Mouse (Mus musculus): ENCODE measurements around the gene Tm6sf1. TPM values are rescaled to one million over a fixed set of nuclear protein-coding genes. Genes with fewer than 3 reads are reported as not detected.

Gene Tm6sf1
- polyA plus RNA-seq, 1 experiment: 24.4 TPM

DNA sequence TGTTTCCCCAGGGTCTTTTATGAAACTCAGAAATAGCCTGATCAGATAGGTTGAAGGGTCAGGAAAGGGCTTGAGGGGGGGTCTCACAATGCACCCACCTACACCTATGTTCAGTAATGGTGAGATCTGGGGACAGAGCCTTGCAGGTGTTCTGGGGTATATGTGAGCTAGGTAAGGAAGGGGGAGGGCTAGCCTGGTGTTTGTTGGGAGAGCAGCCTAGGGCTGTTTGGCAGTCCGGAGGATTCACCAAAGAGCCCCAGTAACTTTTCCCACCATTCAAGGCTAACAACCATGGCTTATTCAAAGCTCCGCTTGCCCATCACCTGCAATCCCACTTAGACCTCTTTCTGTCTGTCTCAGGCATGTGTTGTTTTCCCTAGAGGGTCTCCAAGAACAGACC is 2.7 kb downstream of the Tm6sf1 start:
- peaks cover 25% of the 10 kb centered on the region for H3K4me1 ChIP-seq (ENCODE audit: control insufficient read depth, insufficient read depth, insufficient read length, low read length)
- H3K4me3 ChIP-seq (ENCODE audit: insufficient read depth, low read depth, low read length): peak overlapping the region; percentile 88; the same call in 1 of the 2 replicates
- H3K27ac ChIP-seq (replicated peaks; ENCODE audit: low read depth, low read length): peak overlapping the region; percentile 74; the same call in 1 of the 2 replicates

DNA sequence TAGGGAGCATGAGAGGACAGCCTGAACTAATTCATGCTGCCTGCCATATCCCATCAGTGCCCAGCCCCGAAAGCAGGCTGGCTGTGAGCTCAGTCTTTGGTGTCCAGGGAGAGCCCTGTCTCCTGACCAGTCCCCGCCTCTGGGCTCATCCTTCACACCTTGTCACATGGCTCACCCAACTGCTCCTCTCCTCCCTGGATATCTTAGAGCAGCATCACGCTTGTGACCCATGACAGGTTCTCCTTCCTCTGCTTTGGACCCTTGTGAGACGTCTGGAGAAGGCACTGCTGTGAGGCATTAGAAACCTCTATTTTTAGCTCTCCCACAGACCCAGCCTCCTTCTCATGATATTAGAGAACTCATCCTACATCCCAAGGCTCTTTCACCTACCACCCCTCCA is 3.1 kb downstream of the Tm6sf1 start:
- H3K4me1 ChIP-seq (ENCODE audit: control insufficient read depth, insufficient read depth, insufficient read length, low read length): peaks cover 25% of the 10 kb centered on the region
- peak overlapping the region; percentile 97 for H3K27ac ChIP-seq (replicated peaks; ENCODE audit: low read depth, low read length)
- no peak overlapping the region for H3K4me3 ChIP-seq (ENCODE audit: insufficient read depth, low read depth, low read length)

DNA sequence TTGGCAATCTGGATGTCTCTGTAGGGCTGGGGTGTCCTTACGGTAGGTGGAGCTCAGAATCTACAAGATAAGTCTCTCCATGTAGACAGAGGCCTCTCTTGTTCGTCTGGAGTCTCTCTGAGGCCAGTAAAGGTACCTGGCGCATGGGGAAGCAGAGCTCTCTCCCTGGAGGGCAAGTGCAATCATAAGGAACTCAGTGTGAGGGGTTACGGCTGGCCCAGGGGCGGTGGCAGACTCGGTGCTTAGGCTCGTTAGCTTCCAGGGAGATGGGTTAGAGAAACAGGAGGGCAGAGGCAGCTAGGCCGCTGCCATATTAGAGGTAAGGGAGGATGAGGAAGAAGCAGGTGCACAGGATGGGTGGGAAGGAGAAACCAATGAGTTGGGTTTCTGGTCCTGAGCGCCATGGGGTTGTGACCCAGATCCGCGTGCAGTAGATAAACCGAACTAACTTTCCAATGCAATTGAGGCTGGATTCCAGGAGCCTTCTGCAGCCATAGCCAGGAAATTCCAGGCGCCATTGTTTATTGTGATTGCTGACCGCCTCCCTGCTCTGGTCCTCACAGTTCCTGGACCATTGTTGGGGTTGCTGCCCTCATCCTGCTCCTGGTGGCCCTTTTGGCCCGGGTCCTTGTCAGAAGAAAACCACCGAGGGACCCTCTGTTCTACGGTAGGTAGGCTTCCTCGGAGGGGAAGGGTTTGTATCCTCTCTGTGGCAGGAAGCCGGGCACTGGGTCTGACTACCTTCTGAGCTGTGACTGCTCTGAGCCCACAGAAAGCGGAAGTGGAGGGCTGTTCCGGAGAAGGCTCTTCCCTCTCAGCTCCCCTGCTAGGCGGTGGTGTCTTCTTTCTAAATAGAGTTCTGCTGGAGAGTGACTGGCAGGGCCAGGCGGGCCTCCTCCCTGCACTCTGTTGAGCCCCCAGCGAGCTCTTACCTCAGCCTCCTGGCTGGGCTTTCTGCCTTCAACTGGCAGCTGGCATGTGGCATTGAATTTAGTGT is 4.1 kb downstream of the Tm6sf1 start:
- Histone ChIP-seq H3K27ac (replicated peaks; ENCODE audit: low read depth, low read length) (peak overlapping the region; percentile 97), H3K4me1 (ENCODE audit: control insufficient read depth, insufficient read depth, insufficient read length, low read length) (peaks cover 29% of the 10 kb centered on the region), H3K4me3 (ENCODE audit: insufficient read depth, low read depth, low read length) (peak overlapping the region; percentile 50)

DNA sequence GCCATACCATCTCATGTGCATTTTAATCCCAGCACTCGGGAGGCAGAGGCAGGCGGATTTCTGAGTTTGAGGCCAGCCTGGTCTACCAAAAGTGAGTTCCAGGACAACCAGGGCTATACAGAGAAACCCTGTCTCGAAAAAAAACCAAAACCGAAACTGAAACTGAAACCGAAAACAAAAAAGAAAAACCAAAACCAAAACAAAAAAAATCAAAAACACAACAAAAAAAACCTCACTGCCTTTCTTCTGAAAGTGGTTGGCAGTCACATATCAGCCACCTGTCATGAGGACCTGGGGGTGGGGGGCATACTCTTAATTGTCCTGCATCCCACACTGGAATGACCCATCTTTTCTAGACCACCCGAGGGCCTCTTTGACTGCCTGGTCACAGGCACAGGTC is 5.8 kb downstream of the Tm6sf1 start:
- Histone ChIP-seq H3K4me1 (ENCODE audit: control insufficient read depth, insufficient read depth, insufficient read length, low read length) (peaks cover 26% of the 10 kb centered on the region), H3K27ac (replicated peaks; ENCODE audit: low read depth, low read length) (peak overlapping the region; percentile 97), H3K4me3 (ENCODE audit: insufficient read depth, low read depth, low read length) (no peak overlapping the region)

DNA sequence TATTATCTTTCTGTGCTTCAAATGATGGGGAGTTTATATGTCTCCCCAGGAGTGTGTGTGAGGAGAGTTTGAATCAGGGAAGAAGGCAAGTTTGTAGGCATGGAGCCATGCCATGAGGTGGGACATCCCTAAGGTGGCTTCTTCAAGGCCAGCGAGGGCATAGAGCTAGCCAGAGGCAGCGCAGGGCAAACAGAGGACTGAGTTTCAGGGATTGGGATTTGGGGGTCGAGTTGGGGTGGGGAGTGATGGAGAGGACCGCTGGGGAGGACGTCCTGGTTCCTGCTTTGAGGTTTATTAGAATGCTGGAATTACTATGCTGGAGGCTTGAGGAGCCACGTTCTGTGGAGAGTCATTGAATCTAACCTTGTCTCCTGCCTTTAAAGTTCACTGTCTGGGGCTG is 7.1 kb downstream of the Tm6sf1 start:
- peaks cover 20% of the 10 kb centered on the region for H3K4me1 ChIP-seq (ENCODE audit: control insufficient read depth, insufficient read depth, insufficient read length, low read length)
- no peak overlapping the region for H3K4me3 ChIP-seq (ENCODE audit: insufficient read depth, low read depth, low read length)
- H3K27ac ChIP-seq (replicated peaks; ENCODE audit: low read depth, low read length): no peak overlapping the region

GRCm38 (mm10) chr7:81867231-81867930 is 8.6 kb downstream of the Tm6sf1 start:
- Histone ChIP-seq H3K4me3 (ENCODE audit: insufficient read depth, low read depth, low read length) (no peak overlapping the region), H3K4me1 (ENCODE audit: control insufficient read depth, insufficient read depth, insufficient read length, low read length) (peaks cover 17% of the 10 kb centered on the region), H3K27ac (replicated peaks; ENCODE audit: low read depth, low read length) (peak overlapping the region; percentile 62)

DNA sequence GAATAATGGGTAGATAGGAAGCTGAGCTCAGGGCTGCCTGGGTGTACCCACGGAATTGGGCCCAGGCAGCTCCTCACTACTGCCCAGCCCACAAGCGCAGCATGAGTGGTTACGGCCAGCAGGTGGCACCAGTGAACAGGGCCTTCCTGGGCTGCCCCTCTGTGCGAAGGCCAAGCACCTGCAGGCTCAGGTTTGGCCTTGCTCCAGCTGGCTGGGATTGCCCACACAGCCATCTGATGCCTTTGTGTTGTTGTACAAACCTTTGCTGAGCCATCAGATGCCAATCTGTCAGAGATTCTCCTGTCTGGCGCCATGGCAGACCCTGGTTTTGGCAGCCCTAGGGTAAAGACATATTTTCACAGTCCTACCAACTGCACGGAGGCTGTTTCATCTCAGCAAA is 9.4 kb downstream of the Tm6sf1 start:
- peaks cover 12% of the 10 kb centered on the region for H3K4me1 ChIP-seq (ENCODE audit: control insufficient read depth, insufficient read depth, insufficient read length, low read length)
- no peak overlapping the region for H3K4me3 ChIP-seq (ENCODE audit: insufficient read depth, low read depth, low read length)
- H3K27ac ChIP-seq (replicated peaks; ENCODE audit: low read depth, low read length): peak overlapping the region; percentile 62

DNA sequence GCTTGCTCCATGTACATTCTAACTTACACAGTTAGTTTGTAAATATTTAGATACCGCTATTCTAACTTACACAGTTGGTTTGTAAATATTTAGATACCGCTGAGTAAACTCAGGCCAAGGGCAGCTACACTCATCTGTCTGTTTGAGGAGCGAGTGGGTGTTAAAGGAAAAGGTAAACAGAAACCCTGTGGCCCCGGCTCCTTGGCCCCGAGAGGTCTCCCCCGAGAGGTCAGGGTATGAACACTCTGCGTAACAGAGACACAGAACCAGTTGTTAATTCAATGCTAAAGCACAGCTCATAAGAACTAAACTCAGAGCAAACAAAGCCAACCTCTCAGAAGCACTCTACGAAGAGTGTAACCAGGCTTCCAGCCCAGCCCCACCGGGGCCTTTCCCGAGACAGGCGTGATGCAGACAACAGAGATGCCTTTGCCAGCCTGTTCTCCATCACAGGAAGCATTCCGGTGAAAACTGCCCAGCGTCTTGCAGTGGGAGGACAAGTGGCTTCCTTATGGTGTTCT is 13.8 kb downstream of the Tm6sf1 start:
- Histone ChIP-seq H3K27ac (replicated peaks; ENCODE audit: low read depth, low read length) (no peak overlapping the region), H3K4me3 (ENCODE audit: insufficient read depth, low read depth, low read length) (no peak overlapping the region), H3K4me1 (ENCODE audit: control insufficient read depth, insufficient read depth, insufficient read length, low read length) (no peaks in the 10 kb centered on the region)

GRCm38 (mm10) chr7:81873807-81874206 is 15.0 kb downstream of the Tm6sf1 start:
- Histone ChIP-seq H3K27ac (replicated peaks; ENCODE audit: low read depth, low read length) (no peak overlapping the region), H3K4me1 (ENCODE audit: control insufficient read depth, insufficient read depth, insufficient read length, low read length) (no peaks in the 10 kb centered on the region), H3K4me3 (ENCODE audit: insufficient read depth, low read depth, low read length) (no peak overlapping the region)

DNA sequence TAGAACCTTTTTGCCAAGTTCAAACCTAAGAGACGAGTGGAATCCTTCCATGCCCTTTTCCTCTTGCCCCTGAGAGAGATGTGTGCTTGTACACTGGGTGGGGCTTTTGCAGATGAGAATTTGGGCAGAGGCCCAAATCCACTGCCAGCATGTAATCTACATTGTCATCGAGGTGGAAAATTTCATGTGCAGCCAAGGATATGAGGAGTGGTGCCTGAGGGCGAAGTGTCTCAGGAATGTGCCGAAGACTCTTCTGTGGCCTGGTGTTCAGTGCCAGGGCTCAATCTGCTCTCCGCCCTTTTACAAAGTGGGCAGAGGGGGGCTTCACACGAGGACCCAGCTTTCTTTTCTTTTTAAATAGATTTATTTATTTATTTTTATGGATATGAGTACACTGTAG is 15.8 kb downstream of the Tm6sf1 start:
- H3K4me1 ChIP-seq (ENCODE audit: control insufficient read depth, insufficient read depth, insufficient read length, low read length): no peaks in the 10 kb centered on the region
- H3K27ac ChIP-seq (replicated peaks; ENCODE audit: low read depth, low read length): no peak overlapping the region
- no peak overlapping the region for H3K4me3 ChIP-seq (ENCODE audit: insufficient read depth, low read depth, low read length)

- H3K27ac ChIP-seq (replicated peaks; ENCODE audit: low read depth, low read length): no peak overlapping the region
- H3K4me1 ChIP-seq (ENCODE audit: control insufficient read depth, insufficient read depth, insufficient read length, low read length): no peaks in the 10 kb centered on the region
- H3K4me3 ChIP-seq (ENCODE audit: insufficient read depth, low read depth, low read length): no peak overlapping the region
These were observed 16.6 kb downstream of the Tm6sf1 start for GRCm38 (mm10) chr7:81875372-81875771.

- no peak overlapping the region for H3K27ac ChIP-seq (replicated peaks; ENCODE audit: low read depth, low read length)
- no peak overlapping the region for H3K4me3 ChIP-seq (ENCODE audit: insufficient read depth, low read depth, low read length)
- H3K4me1 ChIP-seq (ENCODE audit: control insufficient read depth, insufficient read depth, insufficient read length, low read length): no peaks in the 10 kb centered on the region
These were observed 21.5 kb downstream of the Tm6sf1 start for GRCm38 (mm10) chr7:81880286-81880685.

GRCm38 (mm10) chr7:81880797-81881196 is 22.0 kb downstream of the Tm6sf1 start:
- H3K4me3 ChIP-seq (ENCODE audit: insufficient read depth, low read depth, low read length): no peak overlapping the region
- no peaks in the 10 kb centered on the region for H3K4me1 ChIP-seq (ENCODE audit: control insufficient read depth, insufficient read depth, insufficient read length, low read length)
- H3K27ac ChIP-seq (replicated peaks; ENCODE audit: low read depth, low read length): no peak overlapping the region

- Histone ChIP-seq H3K4me3 (ENCODE audit: insufficient read depth, low read depth, low read length) (no peak overlapping the region), H3K27ac (replicated peaks; ENCODE audit: low read depth, low read length) (no peak overlapping the region), H3K4me1 (ENCODE audit: control insufficient read depth, insufficient read depth, insufficient read length, low read length) (no peaks in the 10 kb centered on the region)
These were observed 22.8 kb downstream of the Tm6sf1 start for GRCm38 (mm10) chr7:81881600-81881999.

DNA sequence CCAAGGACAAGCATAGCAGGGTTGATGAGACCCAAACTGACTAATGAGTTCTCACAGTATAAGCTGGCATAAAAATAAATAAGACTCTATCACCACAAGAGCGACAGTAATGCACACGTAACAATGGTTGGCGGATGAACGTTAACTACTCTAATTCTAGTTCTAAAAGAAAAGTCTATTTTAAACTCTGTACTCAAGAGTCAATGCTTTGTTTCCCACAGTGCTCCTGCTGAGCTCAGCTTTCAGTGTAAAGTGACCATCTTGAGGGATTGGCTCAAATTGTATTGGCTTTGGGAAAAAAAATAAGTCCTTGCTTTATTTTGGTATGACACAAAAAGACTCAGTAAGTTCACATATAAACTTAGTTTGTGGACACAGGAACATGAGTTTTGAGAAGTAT is 26.3 kb downstream of the Tm6sf1 start:
- Histone ChIP-seq H3K4me3 (ENCODE audit: insufficient read depth, low read depth, low read length) (no peak overlapping the region), H3K4me1 (ENCODE audit: control insufficient read depth, insufficient read depth, insufficient read length, low read length) (no peaks in the 10 kb centered on the region), H3K27ac (replicated peaks; ENCODE audit: low read depth, low read length) (no peak overlapping the region)
